Mouse (Mus musculus) inflammation-experienced regulatory T-cells, adult 6 months (primary cell): ENCODE results near the gene Tcaf1. TPM values are rescaled to one million over a fixed set of nuclear protein-coding genes. Genes with fewer than 3 reads are reported as not detected.

Experiments
- polyA plus RNA-seq, 3 experiments: library from polyadenylated mRNA; unstranded; fragments of 100-300 nt; shearing (Covaris generic); gene quantifications; one replicate each; pipeline ENCODE4 v1.2.1; 2017

Tcaf1 gene
- polyA plus RNA-seq, 3 experiments from 2014 or later: 0.19 to 0.38 TPM; not detected in 1

Other genes with a start within 250 kb of the Tcaf1 start
- not detected for gene Olfr458, start 244.9 kb downstream of the Tcaf1 start, polyA plus RNA-seq
- gene Olfr457, start 233.8 kb downstream of the Tcaf1 start, polyA plus RNA-seq: under 1 TPM in 1 of 3 experiments, not detected in 2; 0.15 TPM
- not detected for gene Olfr456, start 222.9 kb downstream of the Tcaf1 start, polyA plus RNA-seq
- not detected for gene Olfr455, start 162.5 kb downstream of the Tcaf1 start, polyA plus RNA-seq
- gene Tcaf3, start 112.4 kb downstream of the Tcaf1 start, polyA plus RNA-seq: not detected
- under 1 TPM in 1 of 3 experiments, not detected in 2; 0.12 TPM for gene Tcaf2, start 64.8 kb downstream of the Tcaf1 start, polyA plus RNA-seq
- gene Olfr453, start 29.3 kb upstream of the Tcaf1 start, polyA plus RNA-seq: not detected
- gene Olfr38, start 46.3 kb upstream of the Tcaf1 start, polyA plus RNA-seq: not detected
- gene Olfr452, start 75.0 kb upstream of the Tcaf1 start, polyA plus RNA-seq: not detected
- not detected for gene Olfr450, start 101.9 kb upstream of the Tcaf1 start, polyA plus RNA-seq
- not detected for gene Olfr449, start 124.3 kb upstream of the Tcaf1 start, polyA plus RNA-seq
- not detected for gene Olfr448, start 180.4 kb upstream of the Tcaf1 start, polyA plus RNA-seq
- not detected for gene Olfr447, start 198.8 kb upstream of the Tcaf1 start, polyA plus RNA-seq
- not detected for gene Olfr446, start 211.3 kb upstream of the Tcaf1 start, polyA plus RNA-seq
- not detected for gene Olfr444, start 239.0 kb upstream of the Tcaf1 start, polyA plus RNA-seq